Mouse (Mus musculus): ENCODE results near the gene Gm20422.

Gm20422 gene

GRCm38 (mm10) chr8:69793666-69794065 lies 19.0 kb upstream of the Gm20422 start:
- no peak for DNase-seq (ENCODE audit: low spot score)

- DNase-seq (ENCODE audit: low spot score) = no peak
These were observed 16.9 kb upstream of the Gm20422 start for GRCm38 (mm10) chr8:69791415-69792068.

DNA sequence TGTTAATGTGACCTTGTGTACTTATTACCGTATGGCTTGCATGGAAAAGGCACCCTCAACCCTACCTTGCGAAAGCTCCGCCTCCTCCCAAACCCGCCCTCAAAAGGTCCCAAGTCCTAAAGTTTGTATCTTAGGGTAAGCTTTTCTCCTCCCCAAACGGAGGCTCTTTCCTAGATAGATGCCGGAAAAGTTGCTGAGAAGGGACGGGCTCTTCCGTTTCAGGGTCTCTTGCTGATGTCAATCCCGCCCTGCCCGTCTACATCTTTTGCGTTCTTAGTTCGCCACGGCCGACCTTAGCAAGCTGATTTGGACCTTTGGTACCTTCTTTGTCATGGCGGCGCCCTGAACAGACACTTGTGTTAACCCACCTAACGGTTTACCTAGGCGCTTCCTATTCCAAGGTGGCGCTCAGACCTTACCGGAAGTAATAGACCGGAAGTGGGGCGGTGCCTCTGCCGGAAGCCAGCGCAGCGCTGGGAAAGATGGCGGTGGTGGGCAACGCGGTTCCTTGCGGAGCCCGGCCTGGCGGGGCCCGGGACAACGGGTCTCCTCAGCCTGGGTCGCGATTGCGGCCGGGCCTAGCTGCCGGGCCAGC lies 16.2 kb upstream of the Gm20422 start, which contains the start of the genes Atp13a1 and Zfp866:
Gene Atp13a1 (plus strand): TSS at position 391 of the 595 bp plus-strand sequence.
Gene Zfp866 (minus strand): TSS at position 406 of the 595 bp plus-strand sequence.
- DNase-seq (ENCODE audit: low spot score) = peak; percentile 72

DNA sequence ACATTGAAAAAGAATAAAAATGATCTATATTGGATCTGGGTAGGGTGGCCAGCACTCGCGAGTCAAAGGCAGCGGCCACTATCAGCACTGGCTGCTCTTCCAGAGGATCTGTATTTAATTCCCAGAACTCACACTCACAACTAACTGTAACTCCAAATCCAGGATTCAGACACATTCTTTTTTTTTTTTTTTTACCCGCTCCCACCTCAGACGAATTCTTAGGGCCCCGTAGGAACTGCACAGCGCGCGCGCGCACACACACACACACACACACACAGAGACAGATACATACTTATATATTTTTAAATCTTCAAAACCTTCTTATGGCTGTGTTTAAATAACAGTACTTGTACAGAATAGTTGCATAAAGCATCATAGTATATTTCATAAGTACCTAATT lies 15.7 kb upstream of the Gm20422 start:
- DNase-seq (ENCODE audit: low spot score) = no peak

GRCm38 (mm10) chr8:69789731-69790130 lies 15.0 kb upstream of the Gm20422 start:
- no peak for DNase-seq (ENCODE audit: low spot score)

- DNase-seq (ENCODE audit: low spot score) = no peak
These were observed 14.4 kb upstream of the Gm20422 start for GRCm38 (mm10) chr8:69789105-69789504.

- no peak for DNase-seq (ENCODE audit: low spot score)
These were observed 2.4 kb upstream of the Gm20422 start for GRCm38 (mm10) chr8:69777111-69777510.

DNA sequence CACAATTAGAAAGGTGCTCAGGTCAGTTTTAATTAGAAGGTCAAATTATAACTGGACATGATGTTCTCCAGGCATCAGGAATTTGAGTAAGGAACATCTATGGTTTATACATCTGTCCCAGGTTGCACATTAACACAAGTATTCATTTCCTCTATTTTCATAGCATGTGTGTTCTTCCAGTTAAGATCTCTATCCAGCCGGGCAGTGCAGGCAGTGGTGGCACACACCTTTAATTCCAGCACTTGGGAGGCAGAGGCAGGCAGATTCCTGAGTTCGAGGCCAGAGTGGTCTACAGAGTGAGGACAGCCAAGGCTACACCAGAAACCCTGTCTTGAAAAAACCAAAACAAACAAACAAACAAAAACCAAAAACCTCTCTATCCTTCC lies 456 bp upstream of the Gm20422 start:
- no peak for DNase-seq (ENCODE audit: low spot score)

- no peak for DNase-seq (ENCODE audit: low spot score)
These were observed 2.6 kb downstream of the Gm20422 start for GRCm38 (mm10) chr8:69772106-69772505.

- DNase-seq (ENCODE audit: low spot score) = no peak
These were observed 3.5 kb downstream of the Gm20422 start for GRCm38 (mm10) chr8:69771221-69771620.

- no peak for DNase-seq (ENCODE audit: low spot score)
These were observed 12.8 kb downstream of the Gm20422 start for GRCm38 (mm10) chr8:69761814-69762445.

DNA sequence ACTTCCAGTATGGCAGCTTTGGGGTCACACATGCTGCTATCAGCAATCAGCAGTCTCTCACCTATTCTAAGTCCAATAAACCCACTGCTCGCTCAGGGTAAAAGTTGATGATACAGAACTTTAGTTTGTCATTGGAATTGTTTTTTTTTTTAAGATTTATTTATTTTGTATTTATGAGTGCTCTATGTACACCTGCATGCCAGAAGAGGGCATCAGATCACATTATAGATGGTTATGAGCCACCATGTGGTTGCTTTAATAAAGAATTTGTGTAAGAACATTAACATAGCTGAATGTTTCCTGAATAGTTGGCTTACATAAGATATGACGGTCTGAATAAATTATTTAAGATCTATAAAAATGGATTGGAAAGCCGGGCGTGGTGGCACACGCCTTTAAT lies 16.4 kb downstream of the Gm20422 start:
- no peak for DNase-seq (ENCODE audit: low spot score)

- no peak for DNase-seq (ENCODE audit: low spot score)
These were observed 22.2 kb downstream of the Gm20422 start for GRCm38 (mm10) chr8:69752437-69752836.

- peak; percentile 91 for DNase-seq (ENCODE audit: low spot score)
These were observed 24.9 kb downstream of the Gm20422 start, which contains the start of gene Zfp963 for GRCm38 (mm10) chr8:69749544-69750454. Gene Zfp963, minus strand, starts transcription at chr8:69749970.

GRCm38 (mm10) chr8:69741231-69741630 lies 33.5 kb downstream of the Gm20422 start:
- no peak for DNase-seq (ENCODE audit: low spot score)

GRCm38 (mm10) chr8:69740763-69741162 lies 33.9 kb downstream of the Gm20422 start:
- no peak for DNase-seq (ENCODE audit: low spot score)

- DNase-seq (ENCODE audit: low spot score) = no peak
These were observed 39.2 kb downstream of the Gm20422 start for GRCm38 (mm10) chr8:69735495-69735894.

- no peak for DNase-seq (ENCODE audit: low spot score)
These were observed 57.5 kb downstream of the Gm20422 start for GRCm38 (mm10) chr8:69717232-69717580.

GRCm38 (mm10) chr8:69716403-69717231 lies 58.1 kb downstream of the Gm20422 start:
- DNase-seq (ENCODE audit: low spot score) = peak; percentile 99

GRCm38 (mm10) chr8:69715366-69715765 lies 59.3 kb downstream of the Gm20422 start:
- DNase-seq (ENCODE audit: low spot score) = no peak

GRCm38 (mm10) chr8:69713516-69713915 lies 61.2 kb downstream of the Gm20422 start:
- DNase-seq (ENCODE audit: low spot score) = no peak

All from left cerebral cortex, adult 11 months (tissue).